In the genomic region with DNA sequence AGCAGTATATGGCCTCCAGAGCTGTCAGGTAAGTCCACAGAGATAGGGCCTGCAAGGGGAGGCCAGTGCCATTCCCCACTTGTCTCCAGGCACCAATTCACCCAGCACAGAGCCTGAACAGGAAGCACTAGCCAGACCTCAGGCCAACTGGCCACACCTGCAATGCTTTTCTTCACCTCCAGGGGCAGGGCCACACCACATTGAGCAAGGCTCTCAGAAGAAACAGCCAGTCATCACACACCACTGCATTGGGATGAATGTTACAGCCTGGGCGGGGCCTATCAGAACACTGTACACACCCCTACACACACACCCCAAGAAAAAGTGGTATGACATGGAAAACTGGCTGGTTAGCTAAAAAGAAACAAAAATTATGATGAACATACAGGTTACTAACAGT, we compare ENCODE assay signal across 9 mouse cellular contexts. TPM values are rescaled to one million over a fixed set of nuclear protein-coding genes. Genes with fewer than 3 reads are reported as not detected.
DNase-seq lines count a peak whose midpoint lies in the region; ATAC-seq and TF ChIP-seq lines count a peak whose summit lies in the region.
"Had no signal": no experiment of that assay in that cellular context is flagged by ENCODE, and none has a peak within 500 bp of the region (broad histone marks: within the 10 kb centered on the region; RNA-seq: fewer than 3 reads in every experiment).

No protein-coding gene starts in this region.

- CTCF ChIA-PET in Patski (lab: Charles Lee): interaction anchor here (1.0 to 1.1 kb wide), 2 partner anchors 11 to 18 kb away, joined by 4 to 5 read pairs; no protein-coding TSS in a partner anchor

- no peak for ATAC-seq in Patski
- peak; percentile 50 for ATAC-seq in inflammation-experienced regulatory T-cells, adult 6 months

- TF ChIP-seq CTCF in Patski (IDR thresholded peaks at IDR 0.05): peak; percentile 64

- POLR2A ChIA-PET in Patski (lab: Charles Lee): interaction anchor here (1.6 kb wide), 1 partner anchor 18 kb away, joined by 4 read pairs; no protein-coding TSS in a partner anchor

- DNase-seq in gastrocnemius, postnatal 10 days: peak; percentile 48
- DNase-seq in gastrocnemius, postnatal 25 days: no peak
- DNase-seq in 3T3-L1 (ENCODE audit: low read depth, low spot score) (peak; percentile 81), Patski (ENCODE audit: low read depth, low spot score) (no peak)
- peak; percentile 68 for DNase-seq in lung, postnatal 36 days
- peak; percentile 58 for DNase-seq in thymus, postnatal 25 days
- DNase-seq in layer of hippocampus, adult 8-10 months (ENCODE audit: low spot score in 2 of 2): no peak

- in situ Hi-C loops in Patski (cut with MboI; ENCODE audit: low pct_unique_long_range_greater_than_20kb): no loop called here

- no peaks in the 10 kb centered on the region for H3K27me3 ChIP-seq in Patski
- H3K27me3 ChIP-seq: neural tube, embryonic 12.5 days had no signal

RNA-seq across cellular contexts. Expression of a gene that starts 42.3 kb away (rescaled TPM):
- total RNA-seq in gastrocnemius, postnatal 10 days (2021): 1 to 10 TPM; 4.1 to 5.2 TPM
- 1 to 10 TPM; 2.3 to 2.5 TPM for total RNA-seq in gastrocnemius, postnatal 25 days (2021)
- polyA plus RNA-seq in Patski (2021): 13.7 TPM
- 10 to 100 TPM in 1 of 3 experiments, 1 to 10 TPM in 2; 5.2 to 14.8 (median 7.4) TPM for polyA plus RNA-seq in inflammation-experienced regulatory T-cells, adult 6 months (2017; shearing (Covaris generic))
- 10 to 100 TPM; 57.9 to 79.2 (median 69.1) TPM for total RNA-seq in layer of hippocampus, adult 8-10 months (2022)

Comparison
In these comparisons a context has a peak if more than half of its experiments do, and no peak if none do; other contexts are left out.
1. DNase-seq: peak in gastrocnemius, postnatal 10 days (single experiment), 3T3-L1 (single experiment), lung, postnatal 36 days (single experiment) and thymus, postnatal 25 days (single experiment); none in gastrocnemius, postnatal 25 days (single experiment), Patski (single experiment) and layer of hippocampus, adult 8-10 months (0 of 2).
2. RNA of a gene that starts 42.3 kb away (total RNA-seq): 57.9 to 79.2 TPM in layer of hippocampus, adult 8-10 months; 4.1 to 5.2 TPM in gastrocnemius, postnatal 10 days and 2.3 to 2.5 TPM in gastrocnemius, postnatal 25 days; every median in the first group is over 4 times any median in the second.